Mouse (Mus musculus) naive thymus-derived CD4-positive, alpha-beta T cell, adult 2 months (primary cell): ENCODE data around the gene Naaladl1.

Experiments
- DNase-seq: peaks from one replicate; pipeline ENCODE4 v3.0.0-alpha.2; 2011; ENCODE audit warnings: low read depth

Gene Naaladl1

DNA sequence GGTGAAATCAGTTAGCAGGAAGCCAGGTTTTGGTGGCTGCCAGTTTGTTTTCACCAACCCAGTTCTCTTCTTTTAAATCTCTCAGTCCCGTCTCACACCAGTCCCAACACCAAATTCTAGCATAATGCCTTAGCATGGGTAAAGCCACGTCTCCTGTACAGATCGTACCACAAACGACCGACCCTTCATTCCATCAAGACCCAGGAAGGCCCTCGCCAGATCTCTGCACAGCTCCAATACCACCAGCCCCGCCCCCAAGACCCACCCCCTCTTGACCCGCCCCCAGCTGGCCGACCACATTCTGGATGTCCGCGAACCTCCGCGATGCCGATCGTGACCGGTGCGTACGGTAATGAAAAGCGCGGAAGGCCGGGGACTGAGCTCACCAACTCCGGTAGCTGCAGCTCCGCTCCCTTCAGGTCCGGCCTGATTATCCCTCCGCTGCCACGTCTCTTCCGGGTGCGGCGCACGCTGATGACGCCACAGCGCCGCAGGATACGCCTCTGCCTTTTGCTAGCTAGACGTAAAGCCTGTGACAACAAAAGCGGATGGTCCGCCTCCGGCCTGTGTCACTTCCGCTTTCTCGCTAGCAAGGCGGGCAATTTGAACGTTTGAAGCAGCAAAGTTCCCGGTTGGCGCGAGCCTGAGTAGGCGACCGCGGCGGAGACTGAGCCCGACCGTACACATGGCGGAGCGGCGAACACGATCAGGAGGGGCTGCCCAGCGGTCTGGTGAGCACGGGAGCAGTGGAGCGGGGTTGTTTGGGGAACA is 20.9 kb upstream of the Naaladl1 start, which contains the start of the genes Zfpl1 and Cdca5:
Gene Zfpl1, minus strand, starts transcription at position 479 of the 771 bp plus-strand sequence.
Gene Cdca5, plus strand, starts transcription at position 506 of the 771 bp plus-strand sequence.
- DNase-seq: peak; percentile 98

- peak; percentile 84 for DNase-seq
Observed at GRCm38 (mm10) chr19:6085417-6085879, 20.1 kb upstream of the Naaladl1 start.

DNA sequence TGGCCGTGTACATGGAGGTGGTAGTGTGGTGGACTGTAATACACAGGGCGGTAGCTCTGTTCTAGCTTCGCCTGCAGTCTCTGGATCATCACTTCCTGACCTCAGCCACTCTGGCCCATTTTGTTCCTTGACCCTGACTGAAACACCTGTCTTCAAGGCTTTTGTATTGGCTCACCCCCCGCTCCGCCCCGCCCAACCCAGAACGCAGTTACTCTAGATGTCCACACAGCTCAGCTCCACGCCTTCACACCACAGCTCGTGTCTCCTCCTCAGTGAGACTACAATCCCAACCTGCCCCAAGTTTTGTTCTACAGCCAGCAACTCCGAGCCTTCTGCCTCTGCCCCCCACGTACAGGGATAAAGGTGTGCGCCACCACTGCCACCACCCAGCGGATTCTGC is 16.7 kb upstream of the Naaladl1 start:
- no peak for DNase-seq

GRCm38 (mm10) chr19:6094119-6094518 is 11.5 kb upstream of the Naaladl1 start, which contains the start of gene AC131692.1:
Gene AC131692.1 (plus strand): TSS chr19:6094419.
- no peak for DNase-seq

- no peak for DNase-seq
Observed at GRCm38 (mm10) chr19:6097847-6098246, 7.7 kb upstream of the Naaladl1 start.

GRCm38 (mm10) chr19:6101186-6101585 is 4.4 kb upstream of the Naaladl1 start:
- DNase-seq: no peak

- no peak for DNase-seq
Observed at GRCm38 (mm10) chr19:6102169-6102853, 3.3 kb upstream of the Naaladl1 start.

DNA sequence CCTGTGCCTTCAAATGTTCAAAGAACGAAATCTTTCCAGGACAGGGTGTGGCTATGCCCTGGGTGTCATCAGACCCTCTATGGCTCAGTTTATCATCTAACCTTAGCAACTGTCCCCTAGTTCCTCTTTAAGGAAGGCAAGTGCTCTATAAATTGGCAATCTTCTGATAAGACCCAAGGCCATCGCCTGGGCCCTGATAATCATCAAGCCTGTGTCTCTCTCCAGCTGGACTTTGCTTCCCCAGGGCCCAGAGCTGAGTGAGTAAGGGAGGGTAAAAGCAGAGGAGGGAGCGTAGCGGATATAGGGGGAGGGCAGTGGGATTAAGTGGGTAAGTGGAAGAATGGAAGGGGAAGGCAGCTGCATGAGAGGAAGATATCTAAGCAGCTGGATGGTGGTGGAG is 1.1 kb upstream of the Naaladl1 start:
- DNase-seq: no peak

DNA sequence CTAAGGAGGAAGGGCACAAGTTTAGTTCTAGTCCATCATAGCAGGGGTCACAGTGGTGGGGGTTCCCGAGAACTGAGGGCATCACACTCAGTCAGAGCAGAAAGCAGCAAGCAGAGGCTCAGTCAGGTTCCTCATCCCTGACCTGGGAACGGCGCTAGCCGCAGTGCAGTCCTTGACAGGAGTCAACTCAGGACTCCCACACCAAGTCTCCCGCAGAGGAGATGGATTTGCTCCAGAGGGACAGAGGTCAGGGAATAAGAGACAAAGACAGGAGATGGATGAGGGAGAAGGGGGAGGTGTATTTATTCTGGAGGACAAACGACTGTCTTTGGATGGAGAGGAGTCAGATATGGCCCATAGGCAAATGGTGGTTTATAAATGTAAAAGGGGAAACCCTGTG is 7.5 kb downstream of the Naaladl1 start:
- no peak for DNase-seq

- no peak for DNase-seq
Observed at GRCm38 (mm10) chr19:6116113-6116850, 10.7 kb downstream of the Naaladl1 start.

- DNase-seq: no peak
Observed at GRCm38 (mm10) chr19:6117346-6117985, 11.9 kb downstream of the Naaladl1 start.

GRCm38 (mm10) chr19:6117986-6118676 is 12.5 kb downstream of the Naaladl1 start, which contains the start of gene Sac3d1:
Gene Sac3d1 (minus strand): TSS chr19:6118650.
- peak; percentile 93 for DNase-seq

- no peak for DNase-seq
Observed at GRCm38 (mm10) chr19:6118677-6119185, 13.1 kb downstream of the Naaladl1 start.

DNA sequence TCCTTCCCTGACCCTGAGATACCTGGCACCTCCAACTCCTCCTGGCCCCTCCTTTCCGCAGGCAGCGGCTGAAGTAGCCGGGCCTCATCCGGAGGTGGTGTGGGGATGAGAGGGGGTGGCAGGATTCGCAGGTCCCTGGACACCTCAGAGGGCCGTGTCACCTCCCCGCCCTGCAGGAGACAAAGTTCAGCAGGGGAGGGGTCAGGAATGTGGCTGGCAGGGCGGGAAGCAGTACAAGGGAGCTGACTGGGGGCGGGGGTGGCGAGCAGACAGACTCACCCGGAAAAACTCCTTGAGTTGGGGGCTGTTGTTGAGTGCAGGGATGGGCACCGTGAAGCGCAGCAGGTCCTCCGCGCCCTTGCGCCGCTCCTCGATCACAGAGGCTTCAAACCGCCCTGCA is 16.2 kb downstream of the Naaladl1 start:
- no peak for DNase-seq

- DNase-seq: no peak
Observed at GRCm38 (mm10) chr19:6123330-6123729, 17.7 kb downstream of the Naaladl1 start.

DNA sequence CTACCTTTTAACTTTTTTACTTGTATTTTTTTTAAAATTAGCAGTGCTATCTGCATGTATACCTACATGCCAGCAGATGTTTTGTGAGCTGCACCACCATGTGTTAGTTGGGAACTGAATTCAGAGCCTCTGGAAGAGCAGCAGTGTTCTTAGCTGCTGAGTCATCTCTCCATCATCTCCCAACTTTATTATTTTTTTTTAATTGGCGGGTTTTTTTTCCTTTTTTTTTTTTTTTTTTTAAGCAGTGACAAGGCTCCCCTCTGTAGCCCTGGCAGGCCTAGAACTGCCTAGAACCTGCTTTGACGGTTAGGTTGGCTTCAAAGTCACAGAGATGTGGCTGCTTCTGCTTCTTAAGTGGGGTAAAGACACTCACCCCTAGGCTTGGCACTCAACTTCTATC is 19.3 kb downstream of the Naaladl1 start:
- no peak for DNase-seq

- DNase-seq: peak; percentile 90
Observed at GRCm38 (mm10) chr19:6126289-6126688, 20.7 kb downstream of the Naaladl1 start.

DNA sequence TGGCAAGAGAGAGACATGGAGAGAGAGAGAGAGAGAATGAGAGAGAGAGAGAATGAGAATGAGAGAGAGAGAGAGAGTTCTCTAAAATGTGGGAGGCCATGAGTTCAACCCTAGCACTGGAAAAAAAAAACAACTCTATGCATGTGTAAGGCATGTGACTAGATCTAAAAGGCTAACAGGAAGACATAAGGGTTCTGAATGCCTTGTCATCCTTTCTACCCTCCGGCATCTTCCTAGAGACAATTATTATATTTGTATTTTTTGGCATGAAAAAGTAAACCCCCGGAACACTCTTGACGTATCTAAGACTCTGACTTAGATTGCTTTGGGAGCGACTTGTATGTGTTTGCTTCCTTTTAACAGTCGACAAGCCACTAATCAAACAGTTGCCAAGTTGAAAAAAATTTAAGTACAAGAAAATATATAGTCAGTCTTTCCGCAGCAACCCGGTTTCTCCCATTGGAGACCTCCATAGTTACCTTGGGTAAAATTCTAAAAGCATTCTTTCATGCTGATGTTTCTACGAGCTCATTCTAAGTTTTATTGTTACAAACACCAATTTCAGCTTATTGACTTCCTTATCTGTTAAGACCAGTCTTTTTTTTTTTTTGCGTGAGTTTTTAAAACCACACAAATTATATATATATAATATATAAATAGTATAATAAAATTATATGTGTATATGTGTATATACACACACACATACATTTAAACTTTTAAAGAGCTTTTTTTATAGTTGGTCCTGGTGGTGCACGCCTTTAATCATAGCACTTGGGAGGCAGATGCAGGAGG is 21.4 kb downstream of the Naaladl1 start:
- peak; percentile 32 for DNase-seq

GRCm38 (mm10) chr19:6127760-6128341 is 22.3 kb downstream of the Naaladl1 start, which contains the start of gene Snx15:
Gene Snx15 (minus strand): TSS chr19:6128304.
- peak; percentile 98 for DNase-seq
